Mouse (Mus musculus) CH12.LX (cell line): ENCODE results near the gene Prkca.

ENCODE experiments used
- CHD1 ChIP-seq: IDR thresholded peaks from 2 replicates; pipeline ENCODE4 v1.6.1; 2012; ENCODE audit warnings: low read depth, low read length, improper control_type of control experiment, inconsistent platforms
- CTCF ChIP-seq, 2 experiments: IDR thresholded peaks in 1 of 2; conservative IDR thresholded peaks in 1 of 2; 2 replicates each; pipeline ENCODE4 v1.5.1; 2011 to 2012; ENCODE audit warnings: low read depth in 2 of 2, low read length in 2 of 2, improper control_type of control experiment in 1 of 2, inconsistent platforms in 1 of 2, mild to moderate bottlenecking in 1 of 2, moderate library complexity in 1 of 2
- E2F4 ChIP-seq: IDR thresholded peaks from 2 replicates; pipeline ENCODE4 v1.6.1; 2011; ENCODE audit warnings: low read depth, low read length, improper control_type of control experiment; ENCODE audit not compliant: insufficient replicate concordance
- EP300 ChIP-seq: IDR thresholded peaks from 2 replicates; pipeline ENCODE4 v1.6.1; 2011; ENCODE audit warnings: low read length, improper control_type of control experiment
- GABPA ChIP-seq: IDR thresholded peaks from 2 replicates; pipeline ENCODE4 v1.6.1; 2012; ENCODE audit warnings: low read depth, low read length, improper control_type of control experiment, inconsistent platforms; ENCODE audit not compliant: insufficient replicate concordance
- MAX ChIP-seq: IDR thresholded peaks from 2 replicates; pipeline ENCODE4 v1.6.1; 2011; ENCODE audit warnings: low read length, improper control_type of control experiment
- NRF1 ChIP-seq: IDR thresholded peaks from 2 replicates; pipeline ENCODE4 v1.6.1; 2014; ENCODE audit warnings: low read depth, mild to moderate bottlenecking, inconsistent platforms, low read length, improper control_type of control experiment, moderate library complexity
- PAX5 ChIP-seq: IDR thresholded peaks from 2 replicates; pipeline ENCODE4 v1.6.1; 2012; ENCODE audit warnings: low read length, inconsistent platforms, mixed read lengths
- POLR2A ChIP-seq: IDR thresholded peaks from 2 replicates; pipeline ENCODE4 v1.6.1; 2011; ENCODE audit warnings: low read depth, mild to moderate bottlenecking, improper control_type of control experiment, low read length
- TCF12 ChIP-seq: IDR thresholded peaks from 2 replicates; pipeline ENCODE4 v1.6.1; 2014; ENCODE audit warnings: low read depth, mild to moderate bottlenecking, inconsistent platforms, low read length, improper control_type of control experiment
- USF1 ChIP-seq: IDR thresholded peaks from 2 replicates; pipeline ENCODE4 v1.6.1; 2014; ENCODE audit warnings: low read depth, mild to moderate bottlenecking, inconsistent platforms, low read length, improper control_type of control experiment

DNA sequence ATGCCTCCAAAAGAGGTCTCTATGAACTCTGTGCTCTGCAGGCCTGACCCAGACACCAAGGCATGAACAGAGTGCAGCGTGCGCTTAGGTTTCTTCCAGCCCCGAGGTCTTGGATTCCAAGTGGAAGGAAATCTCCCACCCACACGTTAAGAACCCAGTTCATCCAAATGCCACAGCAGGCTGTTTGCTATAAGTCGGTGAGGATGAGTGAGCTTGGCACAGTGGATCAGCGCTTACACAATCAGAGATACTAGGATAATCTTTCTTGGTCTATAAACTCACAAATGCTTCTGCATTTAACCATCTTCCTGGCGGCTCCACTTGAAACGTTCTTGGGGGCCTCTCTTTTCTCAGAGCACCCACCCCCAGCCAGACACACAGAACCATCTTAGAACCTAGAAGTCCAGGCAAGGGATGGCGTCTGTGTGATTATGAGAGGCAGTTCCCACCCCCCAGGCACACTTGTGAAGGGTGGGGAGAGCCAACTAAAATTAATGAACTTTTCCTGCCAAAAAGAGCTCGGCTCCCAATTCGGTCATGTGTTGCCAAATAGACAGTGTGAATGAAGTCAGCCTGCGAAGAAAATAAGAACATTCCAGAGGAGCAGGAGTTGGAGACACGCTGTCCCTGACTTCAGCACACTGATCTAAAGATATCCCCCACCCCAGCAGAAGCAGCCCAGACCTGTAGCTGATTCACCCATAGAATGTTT is 122.4 kb downstream of the Prkca start:
- TF ChIP-seq E2F4: no peak
- no peak for TF ChIP-seq CHD1
- no peak for TF ChIP-seq TCF12
- TF ChIP-seq USF1: no peak
- TF ChIP-seq POLR2A: no peak
- no peak for TF ChIP-seq MAX
- TF ChIP-seq EP300: no peak
- TF ChIP-seq GABPA: no peak
- no peak for TF ChIP-seq CTCF (conservative IDR thresholded peaks at IDR 0.05 in 1 of 2, IDR thresholded peaks at IDR 0.05 in 1 of 2; ENCODE audit: low read depth in 2 of 2, low read length in 2 of 2)
- no peak for TF ChIP-seq PAX5
- TF ChIP-seq NRF1: no peak
